Mouse (Mus musculus): ENCODE data around the gene Elf2.

DNA sequence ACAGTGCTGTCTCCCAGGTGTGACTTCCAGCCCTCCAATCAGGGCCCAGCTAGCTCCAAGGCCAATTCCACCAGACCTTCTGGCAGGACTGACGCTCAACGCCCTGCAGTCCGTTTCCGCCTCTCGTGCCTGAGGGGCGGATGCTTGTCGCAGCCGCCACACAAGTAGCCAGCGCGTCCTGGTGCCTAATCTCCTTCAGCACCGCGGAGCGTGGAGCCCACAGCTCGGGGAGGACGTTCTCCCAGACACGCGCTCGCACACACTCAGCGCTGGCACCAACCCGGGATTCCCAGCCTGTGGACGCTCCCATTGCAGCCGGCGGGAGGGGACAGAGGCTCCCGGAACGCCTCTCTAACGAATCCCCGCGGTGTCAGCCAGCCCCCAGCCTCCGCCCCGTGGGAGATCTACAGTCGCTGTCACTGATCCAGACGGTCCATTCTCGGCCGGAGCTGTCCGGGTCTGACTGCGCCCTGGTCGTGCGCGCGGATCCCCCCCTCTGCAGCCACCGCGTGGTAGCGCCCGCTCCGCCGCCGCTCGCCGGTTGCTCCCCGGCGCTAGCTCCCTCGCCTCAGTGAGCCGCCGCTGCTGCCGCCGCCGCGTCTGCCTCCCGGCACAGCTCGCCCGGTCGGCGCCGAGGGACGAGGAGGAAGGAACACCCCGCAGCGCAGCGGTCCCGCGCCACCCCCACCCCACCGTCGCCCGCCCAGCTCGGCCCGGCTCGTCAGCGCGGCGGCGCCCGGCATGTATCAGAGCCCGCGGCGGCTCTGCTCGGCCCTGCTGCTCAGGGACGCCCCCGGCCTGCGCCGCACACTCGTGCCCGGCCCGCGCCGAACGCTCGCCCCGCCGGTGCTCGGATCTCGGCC is 115.9 kb downstream of the Elf2 start, which contains the start of gene Noct:
- TF ChIP-seq CTCF (IDR thresholded peaks at IDR 0.05; ENCODE audit: low read depth, low read length) (no peak), TAL1 (conservative IDR thresholded peaks at IDR 0.05; ENCODE audit: low read depth, low read length) (no peak)

All from G1E (cell line).